Mouse (Mus musculus): ENCODE data around the gene Bri3bp. TPM values are rescaled to one million over a fixed set of nuclear protein-coding genes. Genes with fewer than 3 reads are reported as not detected.
"Not testable (repeated sequence)": the region's sequence is repeated elsewhere in the genome, so short reads cannot be mapped to it uniquely, and the experiment has no call there.

Bri3bp gene
- polyA plus RNA-seq, 1 experiment = 23.5 TPM

DNA sequence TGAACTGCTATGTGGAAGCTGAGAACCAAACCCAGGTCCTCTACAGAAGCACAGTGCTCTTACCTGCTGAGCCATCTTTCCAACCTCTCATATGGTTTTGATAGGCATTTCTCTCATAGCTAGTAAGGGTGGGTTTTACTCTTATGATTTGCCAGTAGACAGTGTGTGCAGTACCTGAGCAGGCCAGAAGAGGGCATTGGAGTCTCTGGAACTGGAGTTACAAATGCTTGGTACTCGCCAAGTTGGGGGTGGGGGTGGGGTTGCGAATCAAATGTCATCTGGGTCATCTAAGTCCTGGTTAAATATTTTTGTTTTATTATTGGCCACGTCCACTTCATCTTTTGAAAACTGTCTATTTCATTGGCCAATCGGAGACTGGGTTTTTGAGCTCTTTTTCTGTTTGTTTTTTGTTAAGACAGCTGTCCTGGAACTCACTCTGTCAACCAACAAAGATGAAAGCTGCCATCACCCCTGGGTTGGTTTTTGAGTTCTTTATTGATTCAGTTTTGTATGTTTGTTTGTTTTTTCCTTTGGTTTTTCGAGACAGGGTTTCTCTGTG, 29.3 kb upstream of the Bri3bp start:
- peak; percentile 52 for DNase-seq (ENCODE audit: low read depth)
- no peak for TF ChIP-seq POLR2A (IDR thresholded peaks at IDR 0.05; ENCODE audit: borderline replicate concordance, extremely low read depth, insufficient read depth, insufficient read length, poor library complexity, severe bottlenecking)
- peak; percentile 60; the same call in 1 of the 2 replicates for TF ChIP-seq CTCF (IDR thresholded peaks at IDR 0.05; ENCODE audit: borderline replicate concordance, extremely low read depth, insufficient read depth, insufficient read length)

DNA sequence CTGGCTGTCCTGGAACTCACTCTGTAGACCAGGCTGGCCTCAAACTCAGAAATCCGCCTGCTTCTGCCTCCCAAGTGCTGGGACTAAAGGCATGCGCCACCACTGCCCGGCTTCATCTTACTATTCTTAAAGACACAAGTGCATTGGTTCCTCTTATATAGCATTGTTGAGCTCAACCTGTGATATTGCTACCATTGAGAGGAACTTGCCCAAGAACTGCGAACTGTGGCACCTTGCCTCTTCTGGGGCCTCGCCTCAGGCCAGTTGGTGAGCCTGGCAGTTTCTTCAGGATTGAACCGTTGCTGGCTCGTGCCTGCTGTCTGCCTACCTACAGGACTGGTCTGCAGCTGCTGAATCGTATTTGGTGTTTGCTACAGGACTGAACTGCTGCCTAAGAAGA, 28.8 kb upstream of the Bri3bp start:
- not testable (repeated sequence) for DNase-seq (ENCODE audit: low read depth)

DNA sequence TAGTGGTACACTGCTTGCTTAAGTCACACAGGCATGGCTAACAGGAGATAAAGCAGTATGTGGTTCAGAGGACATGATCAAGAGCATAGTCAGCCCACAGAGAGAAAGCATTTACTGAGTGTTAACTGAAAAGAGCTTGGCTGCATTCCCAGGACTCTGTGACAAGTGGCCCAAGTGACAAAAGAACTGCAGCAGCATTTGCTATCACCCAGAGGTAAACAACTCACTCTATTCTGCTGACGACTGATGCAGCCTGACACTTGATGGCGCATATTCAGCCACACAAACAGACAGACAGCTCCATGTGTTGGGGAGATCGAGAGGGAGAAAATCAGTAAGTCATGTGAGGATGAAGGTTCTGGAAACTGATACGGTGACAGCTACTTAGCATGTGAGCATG, 27.6 kb upstream of the Bri3bp start:
- peak; percentile 65 for DNase-seq (ENCODE audit: low read depth)
- TF ChIP-seq POLR2A (IDR thresholded peaks at IDR 0.05; ENCODE audit: borderline replicate concordance, extremely low read depth, insufficient read depth, insufficient read length, poor library complexity, severe bottlenecking) (no peak), CTCF (IDR thresholded peaks at IDR 0.05; ENCODE audit: borderline replicate concordance, extremely low read depth, insufficient read depth, insufficient read length) (no peak)

DNA sequence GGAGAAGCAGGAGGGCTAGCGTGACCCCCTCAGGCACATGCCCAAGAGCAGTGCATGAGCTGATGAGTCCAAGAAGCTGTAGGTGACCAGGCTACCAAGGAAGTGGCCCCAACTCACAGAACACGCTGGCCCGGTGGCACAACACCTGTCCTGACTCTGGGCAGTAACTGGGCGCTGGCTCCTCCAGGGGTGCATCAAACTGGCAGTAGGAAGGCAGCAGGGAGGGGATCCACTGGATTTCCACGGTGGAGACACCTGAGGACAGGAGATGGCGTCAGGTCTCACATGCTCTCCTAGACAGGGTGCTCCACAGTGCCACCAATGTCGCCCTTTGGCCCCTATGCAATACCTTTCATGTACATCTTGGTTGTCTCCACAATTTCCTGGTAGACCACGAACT, 25.2 kb upstream of the Bri3bp start:
- TF ChIP-seq POLR2A (IDR thresholded peaks at IDR 0.05; ENCODE audit: borderline replicate concordance, extremely low read depth, insufficient read depth, insufficient read length, poor library complexity, severe bottlenecking) (no peak), CTCF (IDR thresholded peaks at IDR 0.05; ENCODE audit: borderline replicate concordance, extremely low read depth, insufficient read depth, insufficient read length) (no peak)
- no peak for DNase-seq (ENCODE audit: low read depth)

DNA sequence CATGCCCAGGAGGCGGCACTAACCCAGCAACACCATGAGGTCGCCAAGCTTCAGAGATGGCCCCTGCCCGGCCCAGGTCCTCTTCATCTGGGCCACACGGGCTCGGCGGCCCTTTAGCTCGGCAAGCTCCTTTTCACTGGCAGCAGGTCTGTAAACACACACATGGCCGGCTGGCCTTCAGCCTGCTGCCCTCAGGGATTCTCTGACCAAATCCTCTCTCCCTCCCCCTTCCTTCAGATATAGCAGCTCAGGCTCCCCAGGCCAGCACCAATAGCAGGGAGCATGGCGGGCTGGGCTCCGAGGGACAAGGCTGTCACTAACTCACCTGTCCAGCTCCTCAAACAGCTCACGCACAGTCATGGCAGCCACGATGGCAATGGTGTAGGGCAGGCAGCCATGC, 22.7 kb upstream of the Bri3bp start:
- TF ChIP-seq CTCF (IDR thresholded peaks at IDR 0.05; ENCODE audit: borderline replicate concordance, extremely low read depth, insufficient read depth, insufficient read length) (no peak), POLR2A (IDR thresholded peaks at IDR 0.05; ENCODE audit: borderline replicate concordance, extremely low read depth, insufficient read depth, insufficient read length, poor library complexity, severe bottlenecking) (no peak)

DNA sequence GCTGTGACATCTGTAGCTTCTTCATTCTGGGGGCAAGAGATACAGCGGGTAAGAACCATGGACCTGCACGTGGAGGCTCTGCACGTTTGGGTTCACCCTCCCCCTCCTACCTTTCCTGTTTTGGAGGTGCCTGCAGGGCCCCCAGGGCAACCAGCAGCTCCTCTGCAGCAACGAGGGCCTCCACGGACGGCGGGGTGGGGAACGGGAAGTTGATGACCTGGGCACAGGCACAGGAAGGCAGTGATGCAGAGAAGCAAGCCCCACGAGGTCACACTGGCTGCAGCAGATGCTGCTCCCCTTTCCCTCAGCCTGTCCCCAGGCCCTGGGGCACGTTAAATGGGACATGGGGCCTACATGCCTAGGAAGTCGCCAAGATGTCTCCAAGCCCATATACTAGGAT, 22.2 kb upstream of the Bri3bp start:
- no peak for TF ChIP-seq CTCF (IDR thresholded peaks at IDR 0.05; ENCODE audit: borderline replicate concordance, extremely low read depth, insufficient read depth, insufficient read length)
- TF ChIP-seq POLR2A (IDR thresholded peaks at IDR 0.05; ENCODE audit: borderline replicate concordance, extremely low read depth, insufficient read depth, insufficient read length, poor library complexity, severe bottlenecking) = no peak
- no peak for DNase-seq (ENCODE audit: low read depth)

More for the DNA sequence above, 22.7 kb upstream of the Bri3bp start:
- no peak for DNase-seq (ENCODE audit: low read depth)

DNA sequence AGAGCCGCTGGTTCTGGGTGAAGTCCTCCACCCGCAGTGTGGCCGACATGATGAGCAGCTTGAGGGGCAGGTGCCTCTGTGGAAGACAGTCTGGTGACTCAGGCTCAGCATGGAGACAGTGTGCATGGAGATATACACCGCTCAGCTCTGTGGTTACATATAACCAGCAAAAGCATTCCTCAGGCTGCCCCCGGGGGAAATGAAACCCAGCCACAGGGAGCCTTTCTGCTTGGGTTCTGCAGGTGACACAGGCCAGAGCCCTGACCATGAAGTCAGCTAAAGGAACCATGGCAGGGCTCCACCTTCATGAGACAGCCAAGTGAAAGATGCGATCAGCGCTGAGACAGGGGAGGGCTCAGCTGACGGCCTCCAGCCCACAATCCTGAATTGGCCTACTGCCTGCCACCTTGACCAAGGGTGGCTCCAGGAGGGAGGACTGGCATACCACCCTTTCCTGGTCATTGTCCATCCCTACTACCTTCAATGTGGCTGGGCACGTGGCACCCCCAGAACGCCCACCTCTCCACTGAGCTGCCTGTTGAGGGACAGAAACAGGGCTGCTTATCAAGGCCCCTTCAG, 15.6 kb upstream of the Bri3bp start:
- no peak for TF ChIP-seq POLR2A (IDR thresholded peaks at IDR 0.05; ENCODE audit: borderline replicate concordance, extremely low read depth, insufficient read depth, insufficient read length, poor library complexity, severe bottlenecking)
- no peak for TF ChIP-seq CTCF (IDR thresholded peaks at IDR 0.05; ENCODE audit: borderline replicate concordance, extremely low read depth, insufficient read depth, insufficient read length)

DNA sequence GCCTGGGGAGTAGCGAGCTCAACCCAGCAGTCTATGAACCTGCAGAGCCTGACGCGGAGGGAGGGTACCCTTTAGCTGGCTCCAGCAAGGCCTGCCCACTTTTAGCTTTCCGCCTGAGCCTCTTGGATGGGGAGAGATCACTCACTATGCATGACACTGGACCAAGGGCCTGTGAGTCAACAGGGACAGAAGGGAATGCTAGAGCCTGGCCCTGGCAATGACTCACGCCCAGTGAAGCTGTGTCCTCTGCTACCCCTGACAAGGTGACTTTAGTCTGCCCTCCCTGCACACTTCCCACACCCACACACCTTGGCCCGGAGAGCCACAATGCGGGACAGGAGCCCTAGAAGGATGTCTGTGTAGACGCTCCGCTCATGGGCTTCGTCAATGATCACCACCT, 15.0 kb upstream of the Bri3bp start:
- DNase-seq (ENCODE audit: low read depth) = no peak
- TF ChIP-seq POLR2A (IDR thresholded peaks at IDR 0.05; ENCODE audit: borderline replicate concordance, extremely low read depth, insufficient read depth, insufficient read length, poor library complexity, severe bottlenecking) = no peak
- no peak for TF ChIP-seq CTCF (IDR thresholded peaks at IDR 0.05; ENCODE audit: borderline replicate concordance, extremely low read depth, insufficient read depth, insufficient read length)

More for the DNA sequence above, 15.6 kb upstream of the Bri3bp start:
- DNase-seq (ENCODE audit: low read depth) = no peak

DNA sequence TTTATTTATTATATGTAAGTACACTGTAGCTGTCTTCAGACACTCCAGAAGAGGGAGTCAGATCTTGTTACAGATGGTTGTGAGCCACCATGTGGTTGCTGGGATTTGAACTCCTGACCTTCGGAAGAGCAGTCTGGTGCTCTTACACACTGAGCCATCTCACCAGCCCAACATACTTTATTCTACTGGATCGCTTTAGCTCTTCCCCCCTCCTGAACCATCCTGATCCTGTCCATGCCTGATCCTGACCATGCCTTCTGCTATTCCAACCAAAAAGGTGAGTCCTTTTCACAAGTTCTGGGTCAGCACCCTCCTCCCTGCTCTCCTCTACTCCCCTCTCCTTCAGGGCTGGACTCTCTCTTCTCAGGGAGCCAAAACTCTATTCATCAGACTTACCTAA, 9.0 kb upstream of the Bri3bp start:
- DNase-seq (ENCODE audit: low read depth) = not testable (repeated sequence)

DNA sequence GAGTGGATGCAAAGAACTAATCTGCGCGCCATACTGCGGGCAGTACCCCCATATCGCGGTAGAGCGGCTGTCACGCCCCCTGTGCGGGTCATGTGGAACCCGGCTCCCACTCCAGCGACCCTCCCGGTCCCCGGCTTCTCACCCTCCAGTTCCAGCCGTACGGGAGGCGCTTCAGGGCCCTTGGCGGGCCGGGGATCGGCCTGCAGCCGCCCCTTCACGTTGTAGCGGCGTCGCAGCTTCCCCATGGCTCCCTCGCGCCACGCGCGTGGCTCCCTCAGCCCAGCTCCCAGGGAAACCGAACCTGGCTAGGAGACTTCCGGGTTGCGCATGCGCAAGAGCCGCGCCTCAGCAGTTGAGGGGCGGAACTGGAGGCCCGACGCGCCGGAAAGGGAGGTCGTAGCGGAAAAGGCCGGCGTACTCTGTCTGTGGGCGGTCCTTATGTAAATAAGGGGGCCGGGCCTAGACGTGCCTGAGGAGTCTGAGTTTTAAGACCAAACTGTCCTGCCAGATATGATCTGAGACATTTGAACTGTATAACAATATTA, 7.5 kb upstream of the Bri3bp start, which contains the start of gene Dhx37:
TSS of gene Dhx37 (minus strand) at position 329 of the 545 bp plus-strand sequence.
- DNase-seq (ENCODE audit: low read depth) = peak; percentile 98
- TF ChIP-seq CTCF (IDR thresholded peaks at IDR 0.05; ENCODE audit: borderline replicate concordance, extremely low read depth, insufficient read depth, insufficient read length) (no peak), POLR2A (IDR thresholded peaks at IDR 0.05; ENCODE audit: borderline replicate concordance, extremely low read depth, insufficient read depth, insufficient read length, poor library complexity, severe bottlenecking) (peak; percentile 84)

DNA sequence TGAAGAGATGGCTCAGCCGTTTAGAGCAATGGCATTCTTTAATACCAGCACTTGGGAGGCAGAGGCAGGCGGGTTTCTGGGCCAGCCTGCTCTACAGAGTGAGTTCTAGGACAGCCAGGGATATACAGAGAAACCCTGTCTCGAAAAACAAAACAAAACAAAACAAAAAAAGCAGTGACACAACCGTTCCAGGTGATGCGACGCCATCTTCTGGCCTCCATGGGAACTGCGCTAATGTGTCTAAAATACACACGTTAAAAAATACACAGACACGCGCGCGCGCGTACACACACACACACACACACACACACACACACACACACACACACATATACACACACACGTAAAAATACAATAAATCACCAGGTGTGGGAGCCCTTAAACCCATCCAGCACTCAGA, 7.0 kb upstream of the Bri3bp start:
- not testable (repeated sequence) for DNase-seq (ENCODE audit: low read depth)
- TF ChIP-seq CTCF (IDR thresholded peaks at IDR 0.05; ENCODE audit: borderline replicate concordance, extremely low read depth, insufficient read depth, insufficient read length) = 0 out of 2 replicates have a peak, but pooled peaks have one; percentile 28

DNA sequence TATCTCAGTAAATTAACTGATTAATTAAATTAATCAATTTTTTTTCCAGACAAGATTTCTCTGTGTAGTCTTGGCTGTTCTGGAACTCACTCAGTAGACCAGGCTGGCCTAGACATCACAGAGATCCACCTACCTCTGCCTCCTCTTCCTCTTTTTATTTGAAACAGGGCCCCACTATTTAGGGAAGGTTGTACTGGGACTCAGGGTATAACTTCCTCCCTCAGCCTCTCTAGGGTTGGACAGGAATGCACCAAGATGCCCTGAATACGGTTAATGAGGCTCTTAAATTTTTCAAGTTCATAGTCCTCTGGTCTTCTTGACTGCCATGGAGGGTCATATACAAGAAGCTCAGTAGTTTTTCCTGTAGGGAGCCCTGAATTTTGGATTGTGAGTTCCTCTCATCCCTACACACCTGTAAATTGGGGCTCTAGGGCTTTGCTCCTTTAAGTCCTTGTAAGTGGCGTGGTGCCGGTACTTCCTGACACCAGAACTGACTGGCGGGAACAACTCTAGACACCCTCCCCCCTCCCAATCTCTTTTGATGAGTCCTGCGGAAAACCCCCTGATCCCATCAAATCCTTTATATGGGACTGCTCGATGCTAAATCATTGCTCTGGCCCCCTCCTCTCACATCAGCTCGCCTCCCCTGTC, 660 bp upstream of the Bri3bp start:
- TF ChIP-seq POLR2A (IDR thresholded peaks at IDR 0.05; ENCODE audit: borderline replicate concordance, extremely low read depth, insufficient read depth, insufficient read length, poor library complexity, severe bottlenecking) (no peak), CTCF (IDR thresholded peaks at IDR 0.05; ENCODE audit: borderline replicate concordance, extremely low read depth, insufficient read depth, insufficient read length) (no peak)
- no peak for DNase-seq (ENCODE audit: low read depth)

Data from brain, embryonic 14.5 days (tissue).